Comparison of ENCODE assay signal across 12 mouse cellular contexts in genomic region chr6:122762952-122763700, GRCm38 (mm10). TPM values are rescaled to one million over a fixed set of nuclear protein-coding genes. Genes with fewer than 3 reads are reported as not detected.
DNase-seq lines count a peak whose midpoint lies in the region; ATAC-seq and TF ChIP-seq lines count a peak whose summit lies in the region.
"Had no signal": no experiment of that assay in that cellular context is flagged by ENCODE, and none has a peak within 500 bp of the region (broad histone marks: within the 10 kb centered on the region; RNA-seq: fewer than 3 reads in every experiment).

No protein-coding gene starts in this region.

- TF ChIP-seq EP300 in stomach, postnatal 0 days (optimal IDR thresholded peaks at IDR 0.05): no peak

- H3K27ac ChIP-seq in forebrain, postnatal 0 days (ENCODE audit: low read depth, low read length): 0 out of 2 replicates have a peak overlapping the region, but pooled peaks have one; percentile 92
- H3K27ac ChIP-seq in forebrain, embryonic 15.5 days (replicated peaks): no peak overlapping the region
- no peak overlapping the region for H3K27ac ChIP-seq in stomach, embryonic 14.5 days (ENCODE audit: low read length)
- no peak overlapping the region for H3K27ac ChIP-seq in stomach, postnatal 0 days (replicated peaks)
- H3K27ac ChIP-seq in limb, embryonic 10.5 days: peak overlapping the region; percentile 30; the same call in 1 of the 2 replicates
- H3K27ac ChIP-seq: heart, embryonic 15.5 days had no signal

- H3K9ac ChIP-seq in forebrain, postnatal 0 days: no peak overlapping the region
- no peak overlapping the region for H3K9ac ChIP-seq in forebrain, embryonic 15.5 days (replicated peaks)
- no peak overlapping the region for H3K9ac ChIP-seq in stomach, embryonic 14.5 days (replicated peaks; ENCODE audit: low read depth, low read length)
- no peak overlapping the region for H3K9ac ChIP-seq in stomach, postnatal 0 days (ENCODE audit: low read length)
- H3K9ac ChIP-seq: heart, embryonic 15.5 days had no signal

- no peak for DNase-seq in forebrain, postnatal 0 days
- DNase-seq in stomach, postnatal 0 days (ENCODE audit: low spot score): no peak
- no peak for DNase-seq in limb, embryonic 10.5 days (ENCODE audit: low spot score)
- DNase-seq in yolk sac, embryonic 10.5 days (ENCODE audit: low spot score): peak; percentile 65
- DNase-seq in retina, embryonic 14.5 days (ENCODE audit: low spot score): no peak
- DNase-seq: adrenal gland, postnatal 14 days; kidney, postnatal 10 days; left cerebral cortex, postnatal 4 days had no signal

- no peak for ATAC-seq in forebrain, postnatal 0 days
- no peak for ATAC-seq in forebrain, embryonic 15.5 days (replicated peaks)
- ATAC-seq in stomach, embryonic 14.5 days (ENCODE audit: insufficient number of reproducible peaks, insufficient read depth, low FRiP score, low read depth): peak; percentile 37; the same call in 1 of the 2 replicates
- no peak for ATAC-seq in stomach, postnatal 0 days (ENCODE audit: low FRiP score, low TSS enrichment)
- ATAC-seq in frontal cortex, adult (ENCODE audit: low TSS enrichment): no peak

- no peak for TF ChIP-seq CTCF in forebrain, postnatal 0 days (IDR thresholded peaks at IDR 0.05; ENCODE audit: low read depth)
- TF ChIP-seq CTCF in stomach, postnatal 0 days (IDR thresholded peaks at IDR 0.05; ENCODE audit: low read depth): no peak

- 84% methylated on average over 11 of the region's 11 CpGs for WGBS in forebrain, postnatal 0 days
- WGBS in forebrain, embryonic 15.5 days: 81% methylated on average over 11 of the region's 11 CpGs
- 69% methylated on average over 11 of the region's 11 CpGs for WGBS in stomach, embryonic 14.5 days
- WGBS in stomach, postnatal 0 days: 72% methylated on average over 11 of the region's 11 CpGs
- WGBS in limb, embryonic 10.5 days: 72% methylated on average over 11 of the region's 11 CpGs

- no peaks in the 10 kb centered on the region for H3K27me3 ChIP-seq in forebrain, postnatal 0 days (ENCODE audit: insufficient read depth, low read length)
- H3K27me3 ChIP-seq in forebrain, embryonic 15.5 days: 0 out of 2 replicates have a peak, but pooled peaks cover 5% of the 10 kb centered on the region
- H3K27me3 ChIP-seq in stomach, embryonic 14.5 days (ENCODE audit: control insufficient read depth, insufficient read depth, low read length): no peaks in the 10 kb centered on the region
- no peaks in the 10 kb centered on the region for H3K27me3 ChIP-seq in stomach, postnatal 0 days (ENCODE audit: control insufficient read depth, insufficient read depth, low read length)
- peaks cover 25% of the 10 kb centered on the region for H3K27me3 ChIP-seq in limb, embryonic 10.5 days (ENCODE audit: low read depth, poor library complexity, severe bottlenecking)

- no peak overlapping the region for H3K4me2 ChIP-seq in forebrain, postnatal 0 days (ENCODE audit: low read depth)
- no peak overlapping the region for H3K4me2 ChIP-seq in forebrain, embryonic 15.5 days (replicated peaks)
- no peak overlapping the region for H3K4me2 ChIP-seq in stomach, embryonic 14.5 days (replicated peaks; ENCODE audit: low read depth, low read length)
- H3K4me2 ChIP-seq in stomach, postnatal 0 days (replicated peaks; ENCODE audit: low read depth): no peak overlapping the region

- H3K9me3 ChIP-seq in forebrain, postnatal 0 days (ENCODE audit: low read length): no peaks in the 10 kb centered on the region
- no peaks in the 10 kb centered on the region for H3K9me3 ChIP-seq in forebrain, embryonic 15.5 days
- H3K9me3 ChIP-seq in stomach, embryonic 14.5 days (ENCODE audit: control insufficient read depth, low read depth, low read length): no peaks in the 10 kb centered on the region
- no peaks in the 10 kb centered on the region for H3K9me3 ChIP-seq in stomach, postnatal 0 days (ENCODE audit: control insufficient read depth, low read length)
- no peaks in the 10 kb centered on the region for H3K9me3 ChIP-seq in limb, embryonic 10.5 days (replicated peaks)
- H3K9me3 ChIP-seq: heart, embryonic 15.5 days had no signal

- no peaks in the 10 kb centered on the region for H3K36me3 ChIP-seq in forebrain, postnatal 0 days (ENCODE audit: insufficient read depth)
- H3K36me3 ChIP-seq in forebrain, embryonic 15.5 days: no peaks in the 10 kb centered on the region
- H3K36me3 ChIP-seq in stomach, embryonic 14.5 days (ENCODE audit: control insufficient read depth, insufficient read depth, low read length): no peaks in the 10 kb centered on the region
- H3K36me3 ChIP-seq in stomach, postnatal 0 days (ENCODE audit: control insufficient read depth, insufficient read depth, low read length): no peaks in the 10 kb centered on the region
- H3K36me3 ChIP-seq in limb, embryonic 10.5 days: no peaks in the 10 kb centered on the region
- H3K36me3 ChIP-seq: heart, embryonic 15.5 days had no signal

- no peak overlapping the region for H3K4me3 ChIP-seq in forebrain, postnatal 0 days (ENCODE audit: low read depth, low read length)
- H3K4me3 ChIP-seq in forebrain, embryonic 15.5 days: no peak overlapping the region
- no peak overlapping the region for H3K4me3 ChIP-seq in stomach, embryonic 14.5 days (ENCODE audit: low read depth, low read length)
- no peak overlapping the region for H3K4me3 ChIP-seq in stomach, postnatal 0 days (ENCODE audit: low read depth, low read length)
- H3K4me3 ChIP-seq in limb, embryonic 10.5 days: no peak overlapping the region

- H3K4me1 ChIP-seq in forebrain, postnatal 0 days (ENCODE audit: insufficient read depth): no peaks in the 10 kb centered on the region
- H3K4me1 ChIP-seq in forebrain, embryonic 15.5 days: peaks cover 17% of the 10 kb centered on the region
- peaks cover 11% of the 10 kb centered on the region; the same call in 1 of the 2 replicates for H3K4me1 ChIP-seq in stomach, embryonic 14.5 days (ENCODE audit: control insufficient read depth, insufficient read depth, low read length)
- 0 out of 2 replicates have a peak, but pooled peaks cover 2% of the 10 kb centered on the region for H3K4me1 ChIP-seq in stomach, postnatal 0 days (replicated peaks; ENCODE audit: control insufficient read depth, insufficient read depth)
- peaks cover 41% of the 10 kb centered on the region for H3K4me1 ChIP-seq in limb, embryonic 10.5 days

RNA-seq across cellular contexts. Expression of gene Slc2a3, which starts 38.3 kb away (rescaled TPM):
- 68.9 and 78.2 TPM in 2 replicates for total RNA-seq in forebrain, postnatal 0 days (2014; rRNA removed)
- polyA plus RNA-seq in forebrain, postnatal 0 days (2015; fragmentation: Nextera tagmentation; extraction: Ambion mirVana): 27.3 and 41.6 TPM in 2 replicates
- 19.9 and 20.5 TPM in 2 replicates for polyA plus RNA-seq in forebrain, embryonic 15.5 days (2015; fragmentation: Nextera tagmentation; extraction: Ambion mirVana)
- polyA plus RNA-seq in stomach, embryonic 14.5 days (2014; fragmentation: Nextera tagmentation; extraction: Ambion mirVana): 12.8 and 14.2 TPM in 2 replicates
- polyA plus RNA-seq in stomach, postnatal 0 days (2015; fragmentation: Nextera tagmentation; extraction: Ambion mirVana): 3.3 and 4.0 TPM in 2 replicates
- 61.3 and 74.0 TPM in 2 replicates for polyA plus RNA-seq in limb, embryonic 10.5 days (2016; fragmentation: Nextera tagmentation; extraction: Ambion mirVana)

RNA-seq across cellular contexts. Expression of gene Nanog, which starts 55.8 kb away (rescaled TPM):
- not detected in 2 replicates for total RNA-seq in forebrain, postnatal 0 days (2014; rRNA removed)
- polyA plus RNA-seq in forebrain, postnatal 0 days (2015; fragmentation: Nextera tagmentation; extraction: Ambion mirVana): 0.07 TPM in 1 of 2 replicates, not detected in the other
- polyA plus RNA-seq in forebrain, embryonic 15.5 days (2015; fragmentation: Nextera tagmentation; extraction: Ambion mirVana): 0.09 and 0.29 TPM in 2 replicates
- 0.13 and 0.32 TPM in 2 replicates for polyA plus RNA-seq in stomach, embryonic 14.5 days (2014; fragmentation: Nextera tagmentation; extraction: Ambion mirVana)
- polyA plus RNA-seq in stomach, postnatal 0 days (2015; fragmentation: Nextera tagmentation; extraction: Ambion mirVana): 0.06 and 0.07 TPM in 2 replicates
- polyA plus RNA-seq in limb, embryonic 10.5 days (2016; fragmentation: Nextera tagmentation; extraction: Ambion mirVana): 0.11 TPM in 1 of 2 replicates, not detected in the other
- total RNA-seq: adrenal gland, postnatal 14 days; left cerebral cortex, postnatal 4 days had no signal

RNA-seq across cellular contexts. Expression of gene Foxj2, which starts 56.6 kb away (rescaled TPM):
- total RNA-seq in forebrain, postnatal 0 days (2014; rRNA removed): 16.3 and 23.4 TPM in 2 replicates
- 6.7 and 8.1 TPM in 2 replicates for polyA plus RNA-seq in forebrain, postnatal 0 days (2015; fragmentation: Nextera tagmentation; extraction: Ambion mirVana)
- 6.4 and 6.8 TPM in 2 replicates for polyA plus RNA-seq in forebrain, embryonic 15.5 days (2015; fragmentation: Nextera tagmentation; extraction: Ambion mirVana)
- polyA plus RNA-seq in stomach, embryonic 14.5 days (2014; fragmentation: Nextera tagmentation; extraction: Ambion mirVana): 6.7 and 7.9 TPM in 2 replicates
- polyA plus RNA-seq in stomach, postnatal 0 days (2015; fragmentation: Nextera tagmentation; extraction: Ambion mirVana): 3.0 and 3.5 TPM in 2 replicates
- 1.7 and 3.2 TPM in 2 replicates for polyA plus RNA-seq in limb, embryonic 10.5 days (2016; fragmentation: Nextera tagmentation; extraction: Ambion mirVana)

Comparison
In these comparisons a context has a peak if more than half of its experiments do, and no peak if none do; other contexts are left out.
1. H3K27ac ChIP-seq: peak in forebrain, postnatal 0 days (single experiment) and limb, embryonic 10.5 days (single experiment); none in forebrain, embryonic 15.5 days (single experiment), stomach, embryonic 14.5 days (single experiment) and stomach, postnatal 0 days (single experiment).